Mouse (Mus musculus): ENCODE measurements around the gene Mlh1.

Mlh1 gene

DNA sequence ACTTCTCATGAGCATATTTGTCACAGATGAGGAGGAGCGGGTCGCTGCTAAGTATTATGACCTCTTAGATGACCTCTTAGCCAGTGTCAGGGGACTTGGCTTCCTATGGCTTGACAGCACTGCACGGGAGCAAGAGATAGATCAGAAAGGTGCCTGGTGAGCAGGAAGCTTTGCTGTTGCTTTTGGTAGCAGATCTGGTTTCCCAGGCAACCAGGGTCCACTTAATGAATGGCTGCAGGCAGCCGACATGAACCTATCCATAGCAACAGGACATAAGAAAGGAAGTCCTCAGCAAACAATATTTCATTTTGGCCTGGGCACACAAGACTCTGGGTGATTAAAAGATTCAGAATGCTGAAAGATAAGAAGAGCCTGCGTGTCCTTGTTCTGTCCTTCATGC, 14.1 kb upstream of the Mlh1 start:
- no peak for DNase-seq

DNA sequence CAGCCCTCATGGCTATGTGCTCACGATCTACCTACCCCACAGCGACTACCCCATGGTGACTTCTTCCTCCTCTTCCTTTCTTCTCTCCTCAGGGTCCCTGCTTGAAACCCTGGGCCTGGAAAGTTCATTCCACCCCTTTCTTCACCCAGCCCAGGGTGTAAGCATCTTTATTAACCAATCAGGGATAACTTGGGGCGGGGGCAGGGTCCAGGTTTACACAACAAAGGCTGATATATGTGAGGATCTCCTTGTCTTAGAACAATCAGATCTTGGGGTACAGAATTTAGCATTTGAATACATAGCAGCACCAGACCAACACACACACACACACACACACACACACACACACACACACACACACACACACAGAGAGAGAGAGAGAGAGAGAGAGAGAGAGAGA, 13.5 kb upstream of the Mlh1 start:
- no peak for DNase-seq

DNA sequence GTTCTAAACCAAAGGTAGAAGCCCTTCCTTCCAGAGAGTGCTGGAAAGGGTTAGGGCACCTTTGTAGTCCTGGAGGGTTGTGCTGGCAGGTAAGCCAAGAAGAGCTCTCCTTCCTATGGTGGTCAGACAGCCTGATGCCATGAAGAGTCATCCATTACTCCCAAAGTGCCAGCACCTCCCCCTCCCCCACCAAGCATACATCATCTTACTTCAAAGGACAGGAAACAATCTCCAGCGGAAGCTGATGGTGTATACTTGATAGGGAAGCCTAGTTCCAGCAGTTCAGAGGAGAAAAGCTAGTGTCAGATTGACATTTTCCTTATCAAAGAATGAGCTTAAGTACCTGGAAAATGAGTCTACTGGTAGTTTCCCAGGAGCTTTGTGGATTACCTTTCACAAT, 3.6 kb upstream of the Mlh1 start:
- peak; percentile 17 to 20 for DNase-seq

GRCm38 (mm10) chr9:111273958-111274357, 2.4 kb upstream of the Mlh1 start:
- DNase-seq, result no peak

DNA sequence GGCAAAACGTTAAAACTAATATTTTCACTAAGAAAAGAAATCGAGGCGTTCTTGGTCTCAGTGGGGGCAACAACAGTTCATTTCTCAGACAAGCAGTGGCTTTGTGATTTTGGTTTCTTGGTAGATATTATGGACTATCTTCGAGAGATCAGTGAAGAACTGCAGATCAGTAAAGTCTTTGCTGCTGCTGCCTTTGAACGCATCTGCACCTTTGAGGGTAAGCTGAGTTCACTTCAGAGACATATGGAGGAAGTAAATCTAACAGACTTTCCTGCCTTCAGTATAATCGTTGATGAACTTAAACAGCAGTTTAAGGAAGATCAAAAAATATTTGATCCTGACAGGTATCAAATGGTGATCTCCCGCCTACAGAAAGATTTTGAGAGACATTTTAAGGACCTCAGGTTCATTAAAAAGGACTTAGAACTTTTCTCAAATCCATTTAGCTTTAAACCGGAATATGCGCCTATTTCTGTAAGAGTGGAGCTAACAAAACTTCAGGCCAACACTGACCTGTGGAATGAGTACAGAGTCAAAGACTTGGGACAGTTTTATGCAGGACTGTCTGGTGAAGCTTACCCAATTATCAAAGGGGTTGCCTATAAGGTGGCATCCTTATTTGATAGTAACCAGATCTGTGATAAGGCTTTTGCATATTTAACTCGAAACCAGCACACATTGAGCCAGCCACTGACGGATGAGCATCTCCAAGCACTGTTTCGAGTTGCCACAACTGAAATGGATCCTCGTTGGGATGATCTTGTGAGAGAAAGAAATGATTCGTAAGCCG, 1.6 kb upstream of the Mlh1 start:
- DNase-seq, result peak; percentile 19 to 27

GRCm38 (mm10) chr9:111272356-111272755, 765 bp upstream of the Mlh1 start:
- no peak for DNase-seq

GRCm38 (mm10) chr9:111271056-111271433, 546 bp downstream of the Mlh1 start:
- no peak for DNase-seq

DNA sequence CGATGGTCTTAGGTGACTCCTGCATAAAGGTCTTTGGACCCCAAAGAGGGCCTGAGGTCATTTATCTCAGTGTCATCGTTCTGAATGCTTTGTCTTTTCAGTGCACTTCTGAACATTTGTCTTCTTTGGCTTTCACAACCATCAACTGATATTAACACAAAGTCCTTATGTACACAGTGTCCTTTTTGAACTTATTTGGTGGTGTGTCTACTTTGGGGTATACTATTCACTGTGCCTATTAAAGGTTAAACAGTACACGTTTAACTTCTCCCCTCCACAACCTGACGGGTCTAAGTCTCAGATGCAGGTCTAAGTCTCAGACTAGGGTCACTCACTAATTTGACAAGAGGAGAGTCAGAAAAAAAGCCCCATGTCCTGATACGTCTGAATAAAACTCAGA, 985 bp downstream of the Mlh1 start:
- no peak for DNase-seq

DNA sequence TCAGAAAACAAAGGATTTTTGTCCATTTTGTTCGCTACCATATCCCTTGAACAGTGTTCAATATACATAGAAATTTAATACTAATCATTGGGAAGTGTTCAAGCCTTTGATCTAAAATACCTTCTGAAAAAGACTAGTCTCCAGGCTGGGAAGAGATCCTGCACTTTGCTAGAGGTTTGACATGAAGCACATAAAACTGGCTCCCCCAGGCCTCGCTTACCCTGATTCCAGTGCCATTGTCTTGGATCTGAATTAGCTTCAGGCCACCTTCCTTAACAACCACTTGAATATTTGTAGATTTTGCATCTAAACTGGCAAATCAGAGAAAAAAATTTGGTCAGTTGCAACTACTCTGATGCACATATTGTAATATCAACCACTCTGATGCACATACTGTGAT, 3.6 kb downstream of the Mlh1 start:
- DNase-seq, result no peak

GRCm38 (mm10) chr9:111261356-111261755, 10.2 kb downstream of the Mlh1 start:
- no peak for DNase-seq

DNA sequence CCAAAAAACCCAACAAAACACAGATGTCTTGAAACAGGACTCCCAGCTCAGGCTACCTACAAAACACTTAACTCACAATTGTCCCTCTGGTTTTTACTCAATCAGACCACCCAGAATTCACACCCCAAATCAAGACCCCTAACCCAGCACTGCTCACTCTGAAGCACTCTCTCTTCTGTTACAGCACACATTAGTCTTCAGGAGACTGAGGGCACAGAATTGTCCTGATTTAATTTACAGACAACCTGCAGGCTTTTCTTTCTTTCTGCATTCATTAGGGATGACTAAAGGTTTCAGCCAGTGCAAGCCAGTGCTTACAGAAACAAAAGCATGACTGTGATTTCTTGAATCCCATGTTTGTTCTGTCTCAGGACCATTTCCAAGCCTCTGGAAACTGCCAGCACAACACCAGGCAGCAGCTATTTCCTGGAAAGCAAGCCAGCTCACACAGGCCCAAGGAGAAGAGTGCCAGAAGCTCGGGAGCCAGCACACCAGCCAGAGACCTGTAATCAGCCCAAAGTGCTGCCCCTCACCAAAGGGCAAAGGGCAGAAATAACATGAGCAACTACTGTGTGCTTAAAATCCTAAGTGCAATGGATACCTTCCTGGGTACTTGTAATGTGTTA, 11.1 kb downstream of the Mlh1 start:
- no peak for DNase-seq

GRCm38 (mm10) chr9:111252161-111252869, 19.3 kb downstream of the Mlh1 start:
- no peak for DNase-seq

DNA sequence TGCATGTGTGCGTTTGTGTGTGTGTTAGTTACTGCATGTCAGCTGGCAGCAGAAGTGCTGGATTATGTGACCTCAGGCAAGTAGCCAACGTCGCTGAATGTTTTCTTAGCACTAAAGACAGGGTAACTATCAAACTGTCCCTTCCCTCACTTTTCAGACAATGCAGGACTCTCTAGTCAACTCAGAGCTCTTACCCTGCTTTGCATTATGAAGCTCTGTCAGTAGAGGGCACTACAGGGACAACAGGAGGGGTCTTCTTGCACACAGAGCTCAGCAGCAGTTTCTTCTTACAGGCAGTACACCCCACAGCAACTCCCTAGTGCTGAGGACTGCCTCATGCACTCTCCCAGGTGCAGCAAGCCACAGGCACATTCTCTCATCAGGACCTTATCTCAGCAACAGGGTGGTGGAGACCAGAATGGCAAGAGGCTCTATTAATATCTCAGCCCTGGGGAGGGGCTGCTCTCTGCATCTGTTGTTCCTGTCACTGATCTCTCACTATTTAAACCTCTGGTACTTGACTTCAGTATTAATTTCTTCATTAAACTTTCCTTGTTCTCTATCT, 23.8 kb downstream of the Mlh1 start:
- DNase-seq, result peak in 1 of 2 experiments; percentile 12

- no peak for DNase-seq
These were observed 26.0 kb downstream of the Mlh1 start for GRCm38 (mm10) chr9:111245546-111245945.

GRCm38 (mm10) chr9:111243384-111243783, 28.2 kb downstream of the Mlh1 start:
- no peak for DNase-seq

DNA sequence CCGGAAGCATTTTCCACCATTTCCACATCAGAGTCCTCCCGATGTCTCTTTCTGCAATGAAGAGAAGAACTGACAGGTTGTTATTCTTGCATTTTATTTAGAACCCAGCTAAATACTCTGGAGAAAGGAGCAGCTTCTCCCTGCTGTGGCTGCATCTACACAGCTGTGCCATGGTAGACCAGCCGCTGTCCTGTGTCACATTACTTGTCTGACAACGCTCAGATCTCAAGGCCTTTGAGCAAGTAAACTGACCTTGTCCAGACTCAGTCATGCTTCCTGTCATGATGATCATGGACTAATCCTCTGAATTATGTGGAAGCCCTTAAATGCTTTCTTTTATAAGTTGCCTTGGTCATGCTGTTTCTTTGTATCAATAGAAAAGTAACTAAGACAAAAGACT, 31.8 kb downstream of the Mlh1 start:
- no peak for DNase-seq

DNA sequence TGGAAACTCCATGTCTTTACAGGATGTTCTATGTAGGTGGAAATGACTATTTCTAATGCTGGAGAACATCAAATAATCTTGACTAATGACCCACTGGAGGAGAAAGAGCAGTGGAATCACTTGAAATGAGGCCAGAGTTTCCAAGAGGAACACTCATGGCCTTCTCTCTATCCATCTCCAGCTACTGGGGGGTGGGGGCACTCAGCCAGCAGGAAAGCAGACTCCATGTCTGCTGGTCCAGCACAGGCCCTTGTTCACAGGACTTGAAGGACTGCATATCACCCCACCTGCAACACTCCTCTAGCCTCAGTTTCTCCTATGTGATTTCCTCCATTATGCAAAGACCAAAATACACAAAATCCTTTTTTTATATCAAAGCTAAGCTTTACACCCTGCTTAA, 33.9 kb downstream of the Mlh1 start:
- DNase-seq, result no peak

GRCm38 (mm10) chr9:111234701-111235100, 36.9 kb downstream of the Mlh1 start:
- peak in 1 of 2 experiments; percentile 3 for DNase-seq

- DNase-seq, result no peak
These were observed 43.1 kb downstream of the Mlh1 start for GRCm38 (mm10) chr9:111228446-111228845.

GRCm38 (mm10) chr9:111223406-111223805, 48.2 kb downstream of the Mlh1 start:
- DNase-seq, result no peak

DNA sequence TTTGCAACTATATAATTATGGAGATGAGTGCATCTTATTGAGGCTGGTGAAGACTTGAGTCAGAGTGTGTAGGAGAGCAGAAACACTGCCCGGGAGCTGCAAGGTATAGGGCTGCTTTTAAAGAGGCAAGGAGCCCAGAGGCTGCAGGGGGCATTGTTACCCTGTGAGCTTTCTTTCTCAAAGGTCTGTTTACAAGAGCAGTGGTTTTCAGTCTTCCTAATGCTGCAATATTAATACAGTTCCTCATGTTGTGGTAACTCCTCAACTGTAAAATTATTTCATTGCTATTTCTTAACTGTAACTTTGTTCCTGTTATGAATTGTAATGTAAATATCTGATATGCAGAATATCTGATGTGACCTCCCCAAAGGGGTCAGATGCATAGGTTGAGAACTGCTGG, 50.0 kb downstream of the Mlh1 start:
- DNase-seq, result no peak

DNA sequence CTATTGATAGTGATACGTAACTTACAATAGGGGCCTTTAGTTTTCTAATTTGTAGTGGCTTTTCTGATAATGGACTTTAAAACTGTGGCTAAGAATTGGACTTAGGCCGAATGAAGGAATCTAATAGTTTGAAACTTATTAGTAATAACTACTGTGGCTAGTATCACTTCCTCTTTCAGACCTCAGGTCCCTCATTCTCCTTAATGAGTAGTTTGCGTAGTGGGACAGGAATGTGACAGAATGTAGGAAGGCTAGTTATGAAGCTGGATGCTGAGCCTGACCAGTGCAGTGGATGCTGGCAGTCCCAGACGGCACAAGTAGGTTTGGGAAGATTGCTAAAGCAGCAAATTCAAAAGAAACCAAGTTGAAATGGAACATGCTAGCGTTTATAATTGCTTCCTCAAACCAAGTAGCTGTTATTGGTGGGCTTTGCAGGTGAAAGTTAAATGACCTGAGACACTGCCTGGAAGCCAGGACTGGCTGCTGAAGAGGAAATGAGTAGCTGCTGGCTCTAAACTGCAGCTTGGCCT, 51.0 kb downstream of the Mlh1 start:
- DNase-seq, result no peak

DNA sequence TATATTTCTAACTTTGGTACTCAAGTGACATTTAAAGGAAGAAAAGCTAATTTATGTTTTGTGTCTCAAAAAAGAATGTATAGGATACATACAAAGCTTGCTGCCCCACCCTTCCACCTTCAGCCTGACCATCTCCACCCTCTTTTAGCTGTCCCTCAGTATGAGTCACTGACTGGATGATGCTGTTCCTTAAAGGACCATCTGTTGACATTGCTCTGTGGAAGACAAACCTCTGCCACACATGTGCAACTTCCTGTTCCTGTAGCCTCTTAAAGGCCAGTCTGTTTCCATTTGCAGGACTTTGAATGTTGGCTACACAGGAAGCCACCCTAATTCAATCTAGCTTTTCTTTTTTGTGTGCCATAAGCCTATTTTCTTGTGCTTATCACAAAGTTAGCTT, 55.2 kb downstream of the Mlh1 start:
- DNase-seq, result no peak

All from thymus, postnatal 36 days (tissue).